Mouse (Mus musculus): ENCODE measurements at regions not wholly inside any gene's neighbourhood (a gene's known extent, or its start where the extent isn't known, plus 50 kb on each side); places are given as distances from the start of the nearest gene placed in this dataset.

- no peak for DNase-seq (ENCODE audit: low spot score in 2 of 2)
Observed at GRCm38 (mm10) chr9:35328503-35328902, 60.8 kb downstream of the Rpusd4 start.

- no peak for DNase-seq (ENCODE audit: low spot score in 2 of 2)
Observed at GRCm38 (mm10) chr9:35330386-35330785, 62.7 kb downstream of the Rpusd4 start.

GRCm38 (mm10) chr9:35331241-35331680 is 63.6 kb downstream of the Rpusd4 start:
- peak in 1 of 2 experiments; percentile 59 for DNase-seq (ENCODE audit: low spot score in 2 of 2)

GRCm38 (mm10) chr9:35332688-35333630 is 65.3 kb downstream of the Rpusd4 start:
- no peak for DNase-seq (ENCODE audit: low spot score in 2 of 2)

GRCm38 (mm10) chr9:35333631-35334005 is 66.0 kb downstream of the Rpusd4 start:
- no peak for DNase-seq (ENCODE audit: low spot score in 2 of 2)

GRCm38 (mm10) chr9:35334536-35334935 is 66.9 kb downstream of the Rpusd4 start:
- DNase-seq (ENCODE audit: low spot score in 2 of 2): no peak

GRCm38 (mm10) chr9:35335181-35335580 is 67.5 kb downstream of the Rpusd4 start:
- DNase-seq (ENCODE audit: low spot score in 2 of 2): no peak

- peak in 1 of 2 experiments; percentile 54 for DNase-seq (ENCODE audit: low spot score in 2 of 2)
Observed at GRCm38 (mm10) chr9:35335888-35336700, 68.4 kb downstream of the Rpusd4 start.

GRCm38 (mm10) chr9:35336701-35337055 is 69.0 kb downstream of the Rpusd4 start:
- no peak for DNase-seq (ENCODE audit: low spot score in 2 of 2)

- DNase-seq (ENCODE audit: low spot score in 2 of 2): no peak
Observed at GRCm38 (mm10) chr9:35338858-35339257, 71.2 kb downstream of the Rpusd4 start.

- DNase-seq (ENCODE audit: low spot score in 2 of 2): no peak
Observed at GRCm38 (mm10) chr9:35339492-35340262, 72.0 kb downstream of the Rpusd4 start.

GRCm38 (mm10) chr9:35340263-35340573 is 72.6 kb downstream of the Rpusd4 start:
- DNase-seq (ENCODE audit: low spot score in 2 of 2): no peak

GRCm38 (mm10) chr9:35340811-35341210 is 73.1 kb downstream of the Rpusd4 start:
- no peak for DNase-seq (ENCODE audit: low spot score in 2 of 2)

GRCm38 (mm10) chr9:35341386-35341785 is 73.7 kb downstream of the Rpusd4 start:
- no peak for DNase-seq (ENCODE audit: low spot score in 2 of 2)

GRCm38 (mm10) chr9:35342436-35342835 is 74.8 kb downstream of the Rpusd4 start:
- no peak for DNase-seq (ENCODE audit: low spot score in 2 of 2)

GRCm38 (mm10) chr9:35343336-35343735 is 75.7 kb downstream of the Rpusd4 start:
- DNase-seq (ENCODE audit: low spot score in 2 of 2): no peak

GRCm38 (mm10) chr9:35344374-35344773 is 76.6 kb upstream of the Cdon start:
- no peak for DNase-seq (ENCODE audit: low spot score in 2 of 2)

GRCm38 (mm10) chr9:35346378-35346777 is 74.5 kb upstream of the Cdon start:
- no peak for DNase-seq (ENCODE audit: low spot score in 2 of 2)

GRCm38 (mm10) chr9:35350046-35350552 is 70.8 kb upstream of the Cdon start:
- no peak for DNase-seq (ENCODE audit: low spot score in 2 of 2)

- DNase-seq (ENCODE audit: low spot score in 2 of 2): no peak
Observed at GRCm38 (mm10) chr9:35351576-35351975, 69.4 kb upstream of the Cdon start.

- DNase-seq (ENCODE audit: low spot score in 2 of 2): no peak
Observed at GRCm38 (mm10) chr9:35354652-35355130, 66.2 kb upstream of the Cdon start.

GRCm38 (mm10) chr9:35359699-35360098 is 61.2 kb upstream of the Cdon start:
- no peak for DNase-seq (ENCODE audit: low spot score in 2 of 2)
